Mouse (Mus musculus): ENCODE results near the gene Mfsd5. TPM values are rescaled to one million over a fixed set of nuclear protein-coding genes. Genes with fewer than 3 reads are reported as not detected.

Gene Mfsd5
- polyA plus RNA-seq, 1 experiment from 2014 or later: 46.7 TPM

GRCm38 (mm10) chr15:102265548-102265947 is 13.7 kb upstream of the Mfsd5 start:
- peaks cover 39% of the 10 kb centered on the region for H3K27me3 ChIP-seq (replicated peaks)
- H3K4me2 ChIP-seq: no peak overlapping the region
- H3K27ac ChIP-seq (replicated peaks): no peak overlapping the region
- no peaks in the 10 kb centered on the region for H3K9me3 ChIP-seq
- no peak overlapping the region for H3K4me3 ChIP-seq
- WGBS: 78% methylated on average over 5 of the region's 5 CpGs
- H3K4me1 ChIP-seq: peaks cover 5% of the 10 kb centered on the region
- ATAC-seq (ENCODE audit: extremely low read depth, insufficient number of reproducible peaks, low FRiP score, low TSS enrichment): no peak
- H3K9ac ChIP-seq: no peak overlapping the region
- no peaks in the 10 kb centered on the region for H3K36me3 ChIP-seq

- Histone ChIP-seq H3K9me3 (no peaks in the 10 kb centered on the region), H3K4me2 (peak within 1 kb of the TSS; percentile 61), H3K9ac (peak within 1 kb of the TSS; percentile 72), H3K4me1 (peaks cover 11% of the 10 kb centered on the region), H3K27me3 (replicated peaks) (peaks cover 29% of the 10 kb centered on the region), H3K4me3 (peak within 1 kb of the TSS; percentile 35), H3K27ac (replicated peaks) (no peak within 1 kb of the TSS), H3K36me3 (no peaks in the 10 kb centered on the region)
- WGBS: 10% methylated on average over 21 of the region's 21 CpGs
- no peak for ATAC-seq (ENCODE audit: extremely low read depth, insufficient number of reproducible peaks, low FRiP score, low TSS enrichment)
Measured at GRCm38 (mm10) chr15:102270274-102270960, 8.8 kb upstream of the Mfsd5 start, which contains the start of gene Gm9918. Gene Gm9918, plus strand, starts transcription at chr15:102270563.

GRCm38 (mm10) chr15:102271441-102271840 is 7.8 kb upstream of the Mfsd5 start:
- Histone ChIP-seq H3K4me1 (peaks cover 11% of the 10 kb centered on the region), H3K9ac (no peak overlapping the region), H3K36me3 (no peaks in the 10 kb centered on the region), H3K9me3 (no peaks in the 10 kb centered on the region), H3K27ac (replicated peaks) (no peak overlapping the region), H3K4me2 (peak overlapping the region; percentile 61; the same call in 1 of the 2 replicates), H3K4me3 (no peak overlapping the region), H3K27me3 (replicated peaks) (peaks cover 29% of the 10 kb centered on the region)
- ATAC-seq (ENCODE audit: extremely low read depth, insufficient number of reproducible peaks, low FRiP score, low TSS enrichment): no peak
- 32% methylated on average over 3 of the region's 3 CpGs for WGBS

- H3K9ac ChIP-seq: no peak overlapping the region
- no peaks in the 10 kb centered on the region for H3K9me3 ChIP-seq
- no peak overlapping the region for H3K27ac ChIP-seq (replicated peaks)
- peaks cover 29% of the 10 kb centered on the region for H3K27me3 ChIP-seq (replicated peaks)
- 63% methylated on average over 6 of the region's 6 CpGs for whole genome bisulfite sequencing
- peaks cover 16% of the 10 kb centered on the region for H3K4me1 ChIP-seq
- H3K36me3 ChIP-seq: no peaks in the 10 kb centered on the region
- H3K4me2 ChIP-seq: no peak overlapping the region
- H3K4me3 ChIP-seq: no peak overlapping the region
- no peak for ATAC-seq (ENCODE audit: extremely low read depth, insufficient number of reproducible peaks, low FRiP score, low TSS enrichment)
Measured at GRCm38 (mm10) chr15:102273982-102274716, 5.1 kb upstream of the Mfsd5 start.

- peaks cover 23% of the 10 kb centered on the region for H3K4me1 ChIP-seq
- no peaks in the 10 kb centered on the region for H3K27me3 ChIP-seq (replicated peaks)
- H3K9ac ChIP-seq: peak overlapping the region; percentile 86
- WGBS: 24% methylated on average over 7 of the region's 7 CpGs
- no peaks in the 10 kb centered on the region for H3K9me3 ChIP-seq
- peak overlapping the region; percentile 84 for H3K4me2 ChIP-seq
- H3K4me3 ChIP-seq: peak overlapping the region; percentile 74
- H3K36me3 ChIP-seq: peaks cover 25% of the 10 kb centered on the region
- ATAC-seq (ENCODE audit: extremely low read depth, insufficient number of reproducible peaks, low FRiP score, low TSS enrichment): no peak
- peak overlapping the region; percentile 80 for H3K27ac ChIP-seq (replicated peaks)
Measured at GRCm38 (mm10) chr15:102278726-102279091, 545 bp upstream of the Mfsd5 start.

GRCm38 (mm10) chr15:102279783-102280520 is 698 bp downstream of the Mfsd5 start:
- Histone ChIP-seq H3K27ac (replicated peaks) (peak overlapping the region; percentile 80), H3K9ac (peak overlapping the region; percentile 86), H3K27me3 (replicated peaks) (no peaks in the 10 kb centered on the region), H3K9me3 (no peaks in the 10 kb centered on the region), H3K4me3 (peak overlapping the region; percentile 74), H3K36me3 (peaks cover 25% of the 10 kb centered on the region), H3K4me2 (peak overlapping the region; percentile 84), H3K4me1 (peaks cover 26% of the 10 kb centered on the region)
- 23% methylated on average over 13 of the region's 13 CpGs for WGBS
- peak; percentile 11; the same call in 1 of the 2 replicates for ATAC-seq (ENCODE audit: extremely low read depth, insufficient number of reproducible peaks, low FRiP score, low TSS enrichment)

- H3K4me2 ChIP-seq: peak overlapping the region; percentile 84
- H3K36me3 ChIP-seq: peaks cover 25% of the 10 kb centered on the region
- no peaks in the 10 kb centered on the region for H3K27me3 ChIP-seq (replicated peaks)
- 92% methylated on average over 19 of the region's 19 CpGs for WGBS
- peak overlapping the region; percentile 74; the same call in 1 of the 2 replicates for H3K4me3 ChIP-seq
- H3K27ac ChIP-seq (replicated peaks): no peak overlapping the region
- no peaks in the 10 kb centered on the region for H3K9me3 ChIP-seq
- H3K4me1 ChIP-seq: peaks cover 29% of the 10 kb centered on the region
- peak overlapping the region; percentile 86; the same call in 1 of the 2 replicates for H3K9ac ChIP-seq
- ATAC-seq (ENCODE audit: extremely low read depth, insufficient number of reproducible peaks, low FRiP score, low TSS enrichment): no peak
Measured at GRCm38 (mm10) chr15:102280623-102281022, 1.4 kb downstream of the Mfsd5 start.

GRCm38 (mm10) chr15:102282463-102283292 is 3.4 kb downstream of the Mfsd5 start:
- ATAC-seq (ENCODE audit: extremely low read depth, insufficient number of reproducible peaks, low FRiP score, low TSS enrichment): no peak
- Histone ChIP-seq H3K9ac (no peak overlapping the region), H3K9me3 (no peaks in the 10 kb centered on the region), H3K27me3 (replicated peaks) (no peaks in the 10 kb centered on the region), H3K36me3 (peaks cover 25% of the 10 kb centered on the region), H3K4me1 (peaks cover 29% of the 10 kb centered on the region), H3K27ac (replicated peaks) (no peak overlapping the region), H3K4me3 (no peak overlapping the region), H3K4me2 (no peak overlapping the region)
- WGBS: 63% methylated on average over 8 of the region's 8 CpGs

- no peak for ATAC-seq (ENCODE audit: extremely low read depth, insufficient number of reproducible peaks, low FRiP score, low TSS enrichment)
- WGBS: 50% methylated on average over 3 of the region's 3 CpGs
- no peak overlapping the region for H3K27ac ChIP-seq (replicated peaks)
- H3K4me2 ChIP-seq: no peak overlapping the region
- H3K4me3 ChIP-seq: no peak overlapping the region
- H3K27me3 ChIP-seq (replicated peaks): no peaks in the 10 kb centered on the region
- no peaks in the 10 kb centered on the region for H3K9me3 ChIP-seq
- no peak overlapping the region for H3K9ac ChIP-seq
- peaks cover 25% of the 10 kb centered on the region for H3K36me3 ChIP-seq
- peaks cover 27% of the 10 kb centered on the region for H3K4me1 ChIP-seq
Measured at GRCm38 (mm10) chr15:102283648-102284047, 4.4 kb downstream of the Mfsd5 start.

- Histone ChIP-seq H3K36me3 (peaks cover 4% of the 10 kb centered on the region), H3K27ac (replicated peaks) (no peak overlapping the region), H3K9ac (no peak overlapping the region), H3K4me1 (0 out of 2 replicates have a peak, but pooled peaks cover 7% of the 10 kb centered on the region), H3K27me3 (replicated peaks) (no peaks in the 10 kb centered on the region), H3K4me3 (no peak overlapping the region), H3K4me2 (no peak overlapping the region), H3K9me3 (no peaks in the 10 kb centered on the region)
- ATAC-seq (ENCODE audit: extremely low read depth, insufficient number of reproducible peaks, low FRiP score, low TSS enrichment): no peak
Measured at GRCm38 (mm10) chr15:102287395-102287794, 8.1 kb downstream of the Mfsd5 start.

Data from heart, embryonic 13.5 days (tissue).